8 mouse cellular contexts compared by ENCODE assay signal in the genomic region with DNA sequence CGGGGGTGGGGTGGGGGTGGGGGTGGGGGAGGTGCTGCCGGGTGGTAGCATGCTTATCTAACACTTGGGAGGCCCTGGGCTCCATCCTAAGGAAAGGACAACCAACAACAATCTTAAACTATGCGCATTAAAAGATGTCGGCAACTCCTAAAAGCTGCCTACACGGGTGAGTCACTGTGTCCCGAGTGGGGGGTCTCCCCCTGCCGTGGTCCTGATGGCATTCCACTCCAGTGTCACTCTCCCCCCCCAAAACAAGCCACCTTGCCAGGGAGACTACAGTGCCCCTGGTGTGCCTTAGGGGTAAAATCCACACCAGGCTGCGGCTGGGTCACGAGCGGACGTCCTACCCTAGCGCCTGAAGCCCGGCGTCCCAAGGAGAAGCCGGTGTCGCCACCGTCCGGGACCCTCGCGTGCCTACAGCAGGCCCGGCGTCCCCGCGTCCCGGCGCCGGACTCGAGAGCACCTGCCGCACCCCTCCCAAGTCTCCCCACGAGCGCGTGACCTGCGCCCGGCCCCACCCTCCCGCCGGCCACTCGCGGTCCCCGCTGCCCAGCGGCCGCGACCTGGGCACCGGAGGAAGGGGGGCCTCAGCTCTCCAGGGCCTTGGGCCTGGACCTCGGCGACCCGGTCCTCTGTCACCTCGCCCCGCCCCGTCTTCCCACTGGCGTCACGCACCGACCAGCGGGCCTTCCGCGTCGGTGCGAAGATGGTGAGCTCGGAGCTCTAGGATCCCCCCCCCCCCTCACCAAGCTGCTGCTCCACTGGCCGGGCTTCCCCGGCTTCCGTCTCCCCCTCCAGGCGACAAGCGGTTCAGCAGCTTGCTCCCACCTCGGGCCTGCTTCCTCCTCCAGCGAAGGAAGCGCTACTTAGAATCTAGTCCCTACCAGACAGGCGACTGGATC. TPM values are rescaled to one million over a fixed set of nuclear protein-coding genes. Genes with fewer than 3 reads are reported as not detected.
A peak's percentile ranks its signal among the peaks of the same experiment; 100 is the strongest.
DNase-seq lines count a peak whose midpoint lies in the region; ATAC-seq lines count a peak whose summit lies in the region.

A gene (minus strand): TSS at position 874 of the 902 bp plus-strand sequence.

- no peaks in the 10 kb centered on the region; the same call in 1 of the 2 replicates for H3K4me1 ChIP-seq in embryonic facial prominence, embryonic 11.5 days (ENCODE audit: control insufficient read depth, insufficient read depth, low read length)
- peaks cover 21% of the 10 kb centered on the region for H3K4me1 ChIP-seq in limb, embryonic 12.5 days (replicated peaks)
- H3K4me1 ChIP-seq in midbrain, embryonic 14.5 days (ENCODE audit: control insufficient read depth, insufficient read depth, low read length): no peaks in the 10 kb centered on the region

- H3K4me2 ChIP-seq in embryonic facial prominence, embryonic 11.5 days (ENCODE audit: low read depth, low read length): peak within 1 kb of the TSS; percentile 98
- peak within 1 kb of the TSS; percentile 97 for H3K4me2 ChIP-seq in limb, embryonic 12.5 days
- H3K4me2 ChIP-seq in midbrain, embryonic 14.5 days (ENCODE audit: low read length): peak within 1 kb of the TSS; percentile 95

- no peaks in the 10 kb centered on the region for H3K27me3 ChIP-seq in embryonic facial prominence, embryonic 11.5 days (ENCODE audit: control insufficient read depth, insufficient read depth, low read length)
- no peaks in the 10 kb centered on the region for H3K27me3 ChIP-seq in limb, embryonic 12.5 days
- H3K27me3 ChIP-seq in midbrain, embryonic 14.5 days (ENCODE audit: control insufficient read depth, insufficient read depth, low read length): no peaks in the 10 kb centered on the region

- ATAC-seq in embryonic facial prominence, embryonic 11.5 days (replicated peaks; ENCODE audit: insufficient number of reproducible peaks, low FRiP score, low TSS enrichment, low read depth): peak; percentile 68
- peak; percentile 75 for ATAC-seq in limb, embryonic 12.5 days (ENCODE audit: insufficient number of reproducible peaks, insufficient read depth, low FRiP score, low TSS enrichment, low read depth)
- peak; percentile 91 for ATAC-seq in midbrain, embryonic 14.5 days (ENCODE audit: low FRiP score, low TSS enrichment)

- H3K9me3 ChIP-seq in embryonic facial prominence, embryonic 11.5 days (replicated peaks; ENCODE audit: control insufficient read depth, low read length): no peaks in the 10 kb centered on the region
- H3K9me3 ChIP-seq in limb, embryonic 12.5 days: no peaks in the 10 kb centered on the region
- H3K9me3 ChIP-seq in midbrain, embryonic 14.5 days (ENCODE audit: control insufficient read depth, low read length): no peaks in the 10 kb centered on the region

- peak within 1 kb of the TSS; percentile 56 for H3K4me3 ChIP-seq in embryonic facial prominence, embryonic 11.5 days (ENCODE audit: low read depth, low read length)
- H3K4me3 ChIP-seq in limb, embryonic 12.5 days (replicated peaks): peak within 1 kb of the TSS; percentile 66
- peak within 1 kb of the TSS; percentile 53 for H3K4me3 ChIP-seq in midbrain, embryonic 14.5 days (replicated peaks; ENCODE audit: low read depth, low read length)

- no peaks in the 10 kb centered on the region; the same call in 1 of the 2 replicates for H3K36me3 ChIP-seq in embryonic facial prominence, embryonic 11.5 days (replicated peaks; ENCODE audit: control insufficient read depth, insufficient read depth, low read depth, low read length)
- peaks cover 51% of the 10 kb centered on the region for H3K36me3 ChIP-seq in limb, embryonic 12.5 days
- peaks cover 70% of the 10 kb centered on the region for H3K36me3 ChIP-seq in midbrain, embryonic 14.5 days (ENCODE audit: control insufficient read depth, insufficient read depth, low read length)

- H3K27ac ChIP-seq in embryonic facial prominence, embryonic 11.5 days (replicated peaks; ENCODE audit: low read depth, low read length): 0 out of 2 replicates have a peak within 1 kb of the TSS, but pooled peaks have one; percentile 21
- peak within 1 kb of the TSS; percentile 73 for H3K27ac ChIP-seq in limb, embryonic 12.5 days
- H3K27ac ChIP-seq in midbrain, embryonic 14.5 days (replicated peaks; ENCODE audit: low read depth, low read length): peak within 1 kb of the TSS; percentile 93

- peak within 1 kb of the TSS; percentile 67 for H3K9ac ChIP-seq in embryonic facial prominence, embryonic 11.5 days (replicated peaks; ENCODE audit: low read length)
- H3K9ac ChIP-seq in limb, embryonic 12.5 days (replicated peaks): peak within 1 kb of the TSS; percentile 68
- peak within 1 kb of the TSS; percentile 73 for H3K9ac ChIP-seq in midbrain, embryonic 14.5 days (replicated peaks; ENCODE audit: low read length)

- WGBS in embryonic facial prominence, embryonic 11.5 days: 2% methylated on average over 63 of the region's 67 CpGs
- WGBS in limb, embryonic 12.5 days: 2% methylated on average over 65 of the region's 67 CpGs
- WGBS in midbrain, embryonic 14.5 days: under 1% methylated on average over 66 of the region's 67 CpGs

- DNase-seq in 3134 (ENCODE audit: extremely low read depth, insufficient read length, low spot score): peak; percentile 92
- DNase-seq in adrenal gland, postnatal 25 days: peak; percentile 87
- DNase-seq in embryonic facial prominence, embryonic 11.5 days (ENCODE audit: low spot score): peak; percentile 88
- DNase-seq in heart, adult 11 months: peak; percentile 99
- DNase-seq in kidney, adult 18-20 months: peak; percentile 88
- peak; percentile 94 for DNase-seq in midbrain, embryonic 14.5 days
- peak; percentile 59 for DNase-seq in spleen, adult 12 weeks (ENCODE audit: low spot score)

RNA-seq across cellular contexts. Expression of the gene that starts here (rescaled TPM):
- total RNA-seq in adrenal gland, postnatal 25 days (2021): 45.2 and 55.3 TPM in 2 replicates
- polyA plus RNA-seq in embryonic facial prominence, embryonic 11.5 days (2014; fragmentation: Nextera tagmentation; extraction: Ambion mirVana): 9.8 and 11.3 TPM in 2 replicates
- 11.8 and 11.9 TPM in 2 replicates for polyA plus RNA-seq in limb, embryonic 12.5 days (2016; fragmentation: Nextera tagmentation; extraction: Ambion mirVana)
- polyA plus RNA-seq in midbrain, embryonic 14.5 days (2014; fragmentation: Nextera tagmentation; extraction: Ambion mirVana): 18.7 and 22.8 TPM in 2 replicates

Comparison
In these comparisons a context has a peak if more than half of its experiments do, and no peak if none do; other contexts are left out.
1. Peak in every context shown above with its lines: DNase-seq, ATAC-seq, H3K4me3 ChIP-seq and H3K27ac ChIP-seq.
2. H3K27ac ChIP-seq: peak in every context shown above with its lines; median percentile 93 in midbrain, embryonic 14.5 days; 73 in limb, embryonic 12.5 days; 21 in embryonic facial prominence, embryonic 11.5 days.